Mouse (Mus musculus) G1E (cell line): ENCODE results near the gene Gas2l2.

Experiments used
- CTCF ChIP-seq: IDR thresholded peaks from 2 replicates; pipeline ENCODE4 v1.5.1; 2012; ENCODE audit warnings: low read depth, low read length, inconsistent platforms, mixed read lengths
- GATA1 ChIP-seq: IDR thresholded peaks from 2 replicates; pipeline ENCODE4 v1.6.1; 2012; ENCODE audit warnings: borderline replicate concordance, low read length, inconsistent platforms, mixed read lengths
- POLR2AphosphoS5 ChIP-seq: IDR thresholded peaks from 2 replicates; pipeline ENCODE4 v1.6.1; 2012; ENCODE audit warnings: low read depth, low read length, inconsistent platforms; ENCODE audit not compliant: insufficient replicate concordance

- no peak for TF ChIP-seq CTCF
- TF ChIP-seq GATA1, result no peak
- no peak for TF ChIP-seq POLR2AphosphoS5
These were observed 44.2 kb upstream of the Gas2l2 start for GRCm38 (mm10) chr11:83473235-83474016.
